Mouse (Mus musculus) heart, adult 18-20 months (tissue): ENCODE measurements around the gene Cnih3. TPM values are rescaled to one million over a fixed set of nuclear protein-coding genes. Genes with fewer than 3 reads are reported as not detected.

ENCODE experiments used
- DNase-seq, 2 experiments: peaks; one replicate each; pipeline ENCODE4 v3.0.0; 2021 to 2022; ENCODE audit warnings: mixed read lengths in 1 of 2
- total RNA-seq, 2 experiments: library from RNA; stranded (reverse); gene quantifications; 2 replicates each; pipeline ENCODE4 v1.2.3; 2021

Cnih3 gene
- total RNA-seq, 2 experiments from 2014 or later = not detected

DNA sequence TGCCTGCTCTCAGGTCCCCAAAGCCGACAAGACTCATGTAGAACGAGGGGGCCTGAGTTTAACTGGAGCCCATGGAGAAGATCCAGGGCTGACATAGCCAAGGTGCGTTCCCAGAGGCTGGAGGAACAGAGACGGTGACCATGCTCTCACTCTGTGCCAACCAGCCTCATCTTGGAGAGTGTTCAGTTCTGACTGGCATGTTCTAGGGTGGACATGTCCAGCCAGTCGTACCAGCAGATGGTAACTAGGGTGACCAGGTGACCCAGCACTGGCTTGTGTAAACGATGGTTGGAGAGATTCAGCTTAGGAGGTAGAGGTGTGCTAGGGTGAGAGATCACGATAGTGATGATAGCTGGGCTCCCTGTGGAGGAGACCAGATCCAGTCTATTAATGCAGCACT is 50.6 kb downstream of the Cnih3 start:
- DNase-seq = no peak

- no peak for DNase-seq
Measured at GRCm38 (mm10) chr1:181407281-181407680, 54.9 kb downstream of the Cnih3 start.

GRCm38 (mm10) chr1:181408086-181408975 is 55.9 kb downstream of the Cnih3 start:
- no peak for DNase-seq

- no peak for DNase-seq
Measured at GRCm38 (mm10) chr1:181409693-181410092, 57.3 kb downstream of the Cnih3 start.

GRCm38 (mm10) chr1:181410647-181411254 is 58.3 kb downstream of the Cnih3 start:
- no peak for DNase-seq

DNA sequence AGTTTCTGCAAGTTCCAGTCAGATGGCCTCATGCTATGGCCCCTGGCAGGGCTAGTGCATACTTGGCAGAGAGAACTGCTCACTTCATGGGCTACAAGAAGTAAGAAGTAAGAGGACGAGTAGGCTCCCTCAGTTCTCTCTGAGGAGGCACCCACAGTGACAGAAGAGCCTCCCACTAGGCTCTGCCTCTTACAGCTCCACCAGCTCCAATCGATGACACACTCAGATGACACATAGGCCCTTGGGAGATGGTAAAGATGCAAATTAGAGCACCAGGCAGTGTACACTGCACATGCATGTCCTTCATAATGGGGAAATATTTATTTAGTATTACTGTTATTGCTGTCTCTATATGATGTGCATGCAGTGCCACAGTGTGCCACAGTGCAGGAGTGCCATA is 62.6 kb downstream of the Cnih3 start:
- no peak for DNase-seq

DNA sequence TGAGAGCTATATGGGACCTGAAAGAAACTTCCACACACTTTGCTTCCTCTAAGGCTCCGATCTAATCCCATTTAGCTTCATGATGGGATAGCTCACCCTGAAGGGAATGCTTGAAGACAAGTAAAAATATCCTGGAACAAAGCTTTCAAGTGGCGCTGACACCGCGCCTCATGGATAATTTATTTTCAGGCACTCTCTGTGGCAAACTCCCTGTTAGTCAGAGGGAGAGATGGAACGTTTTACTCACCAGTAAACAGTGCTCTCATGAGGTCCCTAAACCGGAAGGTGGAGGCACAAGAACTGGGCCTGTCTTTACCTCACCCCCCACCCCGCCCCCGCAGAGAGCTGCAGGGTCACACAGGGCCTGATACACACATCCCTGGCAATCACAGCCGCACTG is 64.4 kb downstream of the Cnih3 start:
- DNase-seq = no peak

GRCm38 (mm10) chr1:181417937-181418523 is 65.6 kb downstream of the Cnih3 start:
- DNase-seq = peak; percentile 49 to 54

DNA sequence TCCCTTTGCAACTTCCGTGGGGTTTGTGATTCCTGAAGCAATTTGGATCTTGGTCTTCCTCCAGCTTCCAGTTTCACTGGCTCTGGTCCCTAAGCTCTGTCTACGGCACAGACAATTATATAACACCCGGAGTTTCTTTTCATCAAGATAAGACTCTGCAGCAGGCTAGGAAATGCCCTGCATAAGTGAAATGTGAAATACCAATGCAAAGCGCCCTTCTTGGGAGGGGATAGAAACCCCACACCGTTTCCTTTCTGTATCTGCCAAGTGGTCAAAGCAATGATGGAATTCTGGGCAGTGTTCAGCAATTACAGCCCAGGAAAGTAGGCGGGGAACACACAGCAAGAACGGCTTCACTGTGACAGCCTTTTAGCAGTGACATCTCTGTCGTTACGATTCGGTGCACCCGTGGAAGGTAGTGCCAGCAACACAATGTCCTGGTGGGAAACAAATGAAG is 67.7 kb downstream of the Cnih3 start:
- DNase-seq = peak in 1 of 2 experiments; percentile 9

DNA sequence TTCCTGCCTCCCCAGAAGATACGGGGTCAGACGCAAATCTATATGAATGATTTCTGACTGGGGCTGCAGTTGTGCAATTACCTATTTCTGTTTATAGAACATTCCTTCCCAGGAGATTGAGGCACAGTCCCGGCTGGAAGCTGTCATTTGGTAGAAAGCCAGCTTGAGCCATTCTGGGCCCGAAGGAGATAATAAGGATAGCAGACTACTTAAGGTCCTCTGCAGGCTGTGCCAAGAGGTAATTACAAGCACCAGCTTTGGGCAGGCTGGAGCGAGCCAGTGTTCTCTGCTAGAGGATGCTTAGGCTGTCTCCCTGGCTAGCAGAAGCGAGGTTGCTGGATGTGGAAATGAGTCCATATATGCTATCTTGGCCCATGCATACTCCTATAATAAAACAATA is 70.4 kb downstream of the Cnih3 start:
- no peak for DNase-seq

GRCm38 (mm10) chr1:181424922-181425321 is 72.5 kb downstream of the Cnih3 start:
- DNase-seq = no peak

- no peak for DNase-seq
Measured at GRCm38 (mm10) chr1:181425388-181425787, 73.0 kb downstream of the Cnih3 start.

GRCm38 (mm10) chr1:181426406-181426805 is 74.0 kb downstream of the Cnih3 start:
- DNase-seq = no peak

- DNase-seq = no peak
Measured at GRCm38 (mm10) chr1:181433263-181433662, 80.8 kb downstream of the Cnih3 start.

DNA sequence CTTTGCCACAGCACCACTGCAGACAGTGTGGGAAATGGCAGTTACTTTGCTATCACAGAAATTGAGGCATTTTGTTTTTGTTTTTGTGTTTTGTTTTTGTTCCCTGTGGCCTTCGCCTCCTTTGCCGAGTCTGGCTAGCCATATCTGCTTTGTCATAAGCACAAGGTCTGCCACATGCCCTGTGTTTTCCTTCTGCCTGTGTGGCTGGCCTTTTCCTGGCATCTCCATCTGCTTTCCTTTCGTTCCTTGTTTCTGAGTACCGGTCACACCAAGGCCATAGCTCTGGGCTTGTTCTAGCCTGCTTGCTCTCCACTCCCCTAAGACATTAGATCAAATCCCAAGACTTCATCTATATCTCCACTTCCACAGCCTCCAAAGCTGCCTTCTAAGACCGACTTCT is 83.0 kb downstream of the Cnih3 start:
- no peak for DNase-seq

DNA sequence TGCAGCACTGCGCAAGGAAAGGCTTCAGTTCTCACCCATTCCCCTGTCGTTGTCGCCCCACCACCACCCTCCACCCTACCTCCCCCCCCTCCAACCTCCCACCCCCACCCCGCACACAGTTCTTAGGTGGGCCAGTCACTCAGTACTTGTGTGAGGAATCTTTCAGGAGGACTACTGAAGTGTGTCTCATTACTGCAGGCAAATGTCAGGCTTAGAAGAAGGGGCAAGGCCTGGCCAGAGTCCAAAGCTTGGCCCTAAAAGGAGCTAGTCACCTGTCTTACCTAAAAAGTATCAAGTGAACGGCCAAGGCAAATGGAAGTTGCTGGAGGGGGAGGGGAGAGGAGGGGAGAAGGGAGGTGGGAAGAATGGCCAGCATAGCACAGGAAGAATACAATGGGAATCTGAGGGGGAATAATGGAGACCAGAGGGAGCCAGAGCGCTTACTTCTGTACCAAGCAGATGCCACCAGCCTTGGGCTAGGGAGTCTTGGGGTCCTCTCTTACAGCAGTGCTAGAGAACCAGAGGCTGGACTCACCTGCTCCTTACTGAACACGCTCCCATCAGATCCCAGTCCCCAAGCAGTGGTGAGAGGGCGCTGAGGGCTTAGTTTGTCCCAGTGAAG is 88.7 kb downstream of the Cnih3 start:
- no peak for DNase-seq

DNA sequence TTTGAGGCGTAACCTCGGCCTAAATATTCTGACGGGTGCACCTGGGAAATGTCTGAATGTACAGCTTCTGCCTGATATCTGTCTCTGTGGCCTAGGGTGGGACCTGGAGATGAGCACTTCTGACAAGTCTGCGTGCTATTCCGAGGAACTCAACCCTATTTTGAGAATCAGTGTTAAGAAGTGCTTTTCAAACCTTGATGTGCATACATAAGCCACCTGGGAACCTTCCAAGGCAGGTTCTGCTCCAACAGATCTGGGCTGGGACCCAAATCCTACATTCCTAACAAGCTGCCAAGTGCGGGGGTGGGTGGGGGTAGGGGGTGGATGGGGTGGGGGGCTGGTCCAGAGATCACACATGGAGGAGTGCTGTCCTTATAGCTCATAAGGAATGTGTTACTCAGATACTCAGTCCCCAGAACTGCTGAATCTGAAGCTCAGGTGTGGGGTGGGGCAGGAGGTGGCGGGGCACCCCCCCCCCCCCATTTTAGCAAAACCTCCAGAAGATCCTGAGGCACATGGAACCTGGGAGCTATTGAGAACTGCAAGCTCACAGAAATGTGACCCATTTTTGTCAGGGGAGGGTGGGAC is 89.3 kb downstream of the Cnih3 start:
- no peak for DNase-seq

GRCm38 (mm10) chr1:181445041-181445440 is 92.6 kb downstream of the Cnih3 start:
- no peak for DNase-seq

GRCm38 (mm10) chr1:181445630-181446257 is 93.3 kb downstream of the Cnih3 start:
- peak; percentile 35 to 53 for DNase-seq

DNA sequence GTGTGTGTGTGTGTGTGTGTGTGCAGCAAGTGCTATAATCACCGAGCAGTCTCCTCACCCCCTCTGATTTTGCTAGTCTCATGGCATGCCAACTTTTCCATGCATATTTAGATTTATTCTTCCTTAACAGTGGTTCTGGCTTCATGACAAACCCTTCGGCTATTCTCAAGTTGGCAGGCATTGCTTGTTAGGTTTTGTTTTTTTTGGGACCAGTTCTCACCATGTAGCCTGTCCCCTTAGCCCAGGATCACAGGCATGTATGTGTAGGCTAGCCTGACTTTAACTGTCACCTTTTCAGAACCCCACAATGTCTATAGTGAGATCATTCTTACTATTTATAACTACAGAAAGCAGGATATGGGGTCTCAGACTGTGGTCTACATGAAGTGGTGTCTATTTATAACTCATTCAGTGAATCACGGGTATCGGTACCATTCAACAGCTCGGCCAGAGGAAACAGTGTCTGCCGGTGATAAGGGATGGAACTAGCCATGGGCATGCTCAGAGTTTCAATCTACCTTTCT is 94.2 kb downstream of the Cnih3 start:
- DNase-seq = no peak

GRCm38 (mm10) chr1:181447576-181447975 is 95.1 kb downstream of the Cnih3 start:
- no peak for DNase-seq

GRCm38 (mm10) chr1:181448041-181448440 is 95.6 kb downstream of the Cnih3 start:
- no peak for DNase-seq
